Mouse (Mus musculus): ENCODE data around the gene Smg5. TPM values are rescaled to one million over a fixed set of nuclear protein-coding genes. Genes with fewer than 3 reads are reported as not detected.

The Smg5 gene
- polyA plus RNA-seq, 1 experiment from 2014 or later = 35.2 TPM

DNA sequence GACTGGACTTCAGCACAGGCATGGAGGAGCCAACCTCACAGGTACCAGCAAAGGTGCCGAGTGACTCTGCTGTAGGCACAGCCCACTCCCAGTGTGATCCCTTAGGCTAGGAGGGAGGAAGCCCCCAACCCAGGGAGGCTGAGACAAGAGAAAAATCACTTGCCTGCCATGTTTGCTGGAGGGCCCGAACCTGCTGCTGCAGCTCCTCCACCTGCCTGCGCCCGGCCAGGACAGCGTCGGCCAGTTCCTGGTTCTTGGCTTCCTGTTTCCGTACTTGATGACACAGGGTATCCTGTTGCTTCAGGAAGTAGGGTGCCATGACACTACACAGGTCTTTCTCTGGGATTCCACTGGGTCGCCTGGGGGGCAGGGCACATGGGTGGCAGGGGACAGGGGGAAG lies 59.7 kb downstream of the Smg5 start:
- Histone ChIP-seq H3K4me2 (no peak overlapping the region), H3K4me1 (ENCODE audit: control insufficient read depth, insufficient read depth, low read length) (no peaks in the 10 kb centered on the region), H3K4me3 (ENCODE audit: low read depth, low read length) (no peak overlapping the region), H3K36me3 (ENCODE audit: control insufficient read depth, insufficient read depth, low read length) (0 out of 2 replicates have a peak, but pooled peaks cover 3% of the 10 kb centered on the region), H3K27me3 (ENCODE audit: control insufficient read depth, insufficient read depth, low read length) (no peaks in the 10 kb centered on the region), H3K27ac (ENCODE audit: low read depth, low read length) (no peak overlapping the region), H3K9ac (ENCODE audit: low read depth, low read length) (no peak overlapping the region), H3K9me3 (replicated peaks; ENCODE audit: control insufficient read depth, low read length) (no peaks in the 10 kb centered on the region)
- no peak for ATAC-seq (replicated peaks; ENCODE audit: insufficient number of reproducible peaks, low FRiP score, low TSS enrichment)
- WGBS (ENCODE audit: insufficient replicate concordance) = 83% methylated on average over 8 of the region's 8 CpGs

DNA sequence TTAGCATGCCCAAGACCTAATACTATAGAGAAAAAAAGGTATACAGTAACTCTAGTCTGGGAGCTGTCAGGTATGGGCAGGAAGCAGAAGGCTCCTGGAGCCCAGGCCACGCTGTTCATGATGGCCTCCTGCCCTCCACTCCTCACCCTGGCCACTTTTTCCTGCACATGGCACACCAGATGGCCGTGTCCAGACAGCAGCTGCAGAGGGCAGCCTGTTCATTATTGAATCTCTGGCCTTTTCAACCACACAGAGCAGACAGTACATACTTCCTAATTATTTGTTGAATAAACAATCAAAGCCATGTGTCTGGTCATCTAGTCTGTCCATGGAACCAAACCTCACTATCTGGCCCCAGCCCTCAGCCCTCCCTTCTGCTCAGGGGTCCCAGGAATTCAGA lies 62.6 kb downstream of the Smg5 start:
- peaks cover 6% of the 10 kb centered on the region; the same call in 1 of the 2 replicates for H3K36me3 ChIP-seq (ENCODE audit: control insufficient read depth, insufficient read depth, low read length)
- no peaks in the 10 kb centered on the region for H3K27me3 ChIP-seq (ENCODE audit: control insufficient read depth, insufficient read depth, low read length)
- H3K9me3 ChIP-seq (replicated peaks; ENCODE audit: control insufficient read depth, low read length) = no peaks in the 10 kb centered on the region
- WGBS (ENCODE audit: insufficient replicate concordance) = 81% methylated on average over 2 of the region's 2 CpGs
- no peak overlapping the region for H3K4me3 ChIP-seq (ENCODE audit: low read depth, low read length)
- no peak overlapping the region for H3K4me2 ChIP-seq
- ATAC-seq (replicated peaks; ENCODE audit: insufficient number of reproducible peaks, low FRiP score, low TSS enrichment) = no peak
- no peak overlapping the region for H3K9ac ChIP-seq (ENCODE audit: low read depth, low read length)
- H3K4me1 ChIP-seq (ENCODE audit: control insufficient read depth, insufficient read depth, low read length) = no peaks in the 10 kb centered on the region
- H3K27ac ChIP-seq (ENCODE audit: low read depth, low read length) = no peak overlapping the region

DNA sequence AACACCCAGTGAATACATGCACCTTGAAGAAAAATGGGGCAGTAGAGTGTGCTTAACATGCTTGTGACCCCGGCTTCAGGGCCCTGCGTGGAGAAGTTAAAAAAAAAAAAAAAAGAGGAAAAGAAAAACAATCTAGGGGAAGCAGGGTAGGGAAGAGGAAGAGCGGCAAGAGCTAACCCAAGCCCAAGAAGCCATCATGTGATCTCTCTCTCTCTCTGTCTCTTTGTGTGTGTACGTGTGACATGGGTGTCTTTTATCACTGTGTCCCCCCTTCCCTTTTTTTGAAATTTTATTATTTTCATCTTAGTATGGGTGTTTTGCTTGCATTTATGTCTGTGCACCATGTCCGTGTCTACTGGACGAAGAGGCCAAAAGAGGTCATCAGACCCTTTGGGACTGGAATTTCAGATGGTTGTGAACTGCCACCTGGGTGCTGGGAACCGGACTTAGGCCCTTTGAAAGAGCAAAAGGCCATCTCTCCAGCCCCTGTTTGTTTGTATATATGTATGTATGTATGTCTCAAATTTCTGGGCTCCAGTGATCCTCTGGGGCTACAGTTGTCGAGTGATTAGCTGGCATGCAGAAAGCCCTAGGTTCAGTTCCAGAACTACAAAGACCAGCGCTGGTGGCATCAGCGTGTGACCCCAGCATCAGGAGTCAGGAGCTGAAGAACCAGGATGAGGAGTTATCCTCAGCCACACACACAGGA lies 67.6 kb downstream of the Smg5 start:
- no peak overlapping the region for H3K9ac ChIP-seq (ENCODE audit: low read depth, low read length)
- H3K4me2 ChIP-seq = no peak overlapping the region
- no peak for ATAC-seq (replicated peaks; ENCODE audit: insufficient number of reproducible peaks, low FRiP score, low TSS enrichment)
- H3K27me3 ChIP-seq (ENCODE audit: control insufficient read depth, insufficient read depth, low read length) = no peaks in the 10 kb centered on the region
- H3K9me3 ChIP-seq (replicated peaks; ENCODE audit: control insufficient read depth, low read length) = no peaks in the 10 kb centered on the region
- H3K4me3 ChIP-seq (ENCODE audit: low read depth, low read length) = no peak overlapping the region
- peaks cover 3% of the 10 kb centered on the region; the same call in 1 of the 2 replicates for H3K36me3 ChIP-seq (ENCODE audit: control insufficient read depth, insufficient read depth, low read length)
- H3K4me1 ChIP-seq (ENCODE audit: control insufficient read depth, insufficient read depth, low read length) = peaks cover 4% of the 10 kb centered on the region; the same call in 1 of the 2 replicates
- WGBS (ENCODE audit: insufficient replicate concordance) = 88% methylated on average over 10 of the region's 10 CpGs
- H3K27ac ChIP-seq (ENCODE audit: low read depth, low read length) = no peak overlapping the region

DNA sequence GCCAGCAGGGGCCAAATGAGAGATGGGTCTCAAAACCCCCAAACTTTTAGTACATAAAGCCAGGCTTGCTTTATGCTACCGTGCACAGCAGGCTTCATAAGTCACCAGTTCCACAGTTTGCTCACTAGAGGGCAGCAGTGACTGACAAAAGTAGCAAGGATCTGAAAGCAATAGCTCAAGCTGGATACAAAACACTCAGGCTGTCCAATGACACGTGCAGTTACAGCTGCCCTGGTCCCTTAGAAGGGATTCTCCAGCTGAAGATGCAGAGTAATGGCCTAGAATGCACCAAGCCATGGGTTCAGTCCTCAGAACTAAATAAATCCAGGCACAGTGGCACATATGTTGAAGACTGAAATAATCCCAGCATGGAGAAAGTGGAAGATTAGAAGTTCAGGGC lies 71.0 kb downstream of the Smg5 start:
- Histone ChIP-seq H3K9ac (ENCODE audit: low read depth, low read length) (no peak overlapping the region), H3K4me3 (ENCODE audit: low read depth, low read length) (no peak overlapping the region), H3K27ac (ENCODE audit: low read depth, low read length) (no peak overlapping the region), H3K4me2 (no peak overlapping the region), H3K27me3 (ENCODE audit: control insufficient read depth, insufficient read depth, low read length) (no peaks in the 10 kb centered on the region), H3K9me3 (replicated peaks; ENCODE audit: control insufficient read depth, low read length) (no peaks in the 10 kb centered on the region), H3K36me3 (ENCODE audit: control insufficient read depth, insufficient read depth, low read length) (peaks cover 3% of the 10 kb centered on the region; the same call in 1 of the 2 replicates), H3K4me1 (ENCODE audit: control insufficient read depth, insufficient read depth, low read length) (peaks cover 14% of the 10 kb centered on the region)
- WGBS (ENCODE audit: insufficient replicate concordance) = 7% methylated on average over 2 of the region's 2 CpGs
- no peak for ATAC-seq (replicated peaks; ENCODE audit: insufficient number of reproducible peaks, low FRiP score, low TSS enrichment)

DNA sequence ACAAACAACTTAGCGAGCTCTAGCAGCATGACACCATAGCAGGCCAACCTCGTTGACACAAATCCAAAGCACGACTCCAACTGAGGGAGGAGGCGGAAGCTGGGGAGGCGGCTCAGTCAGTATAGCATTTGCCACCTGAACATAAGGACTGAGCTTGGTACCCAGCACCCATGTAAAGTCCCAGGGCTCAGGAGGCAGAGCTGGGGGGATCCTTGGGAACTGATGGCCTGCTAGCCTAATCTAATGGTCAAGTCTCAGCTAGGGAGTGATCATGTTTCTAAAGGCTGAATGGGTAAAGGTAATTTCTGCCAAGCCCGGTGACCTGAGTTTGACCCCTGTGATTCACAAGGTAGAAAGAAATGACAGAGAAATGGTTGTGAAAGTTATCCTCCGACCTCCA lies 71.5 kb downstream of the Smg5 start:
- Histone ChIP-seq H3K9me3 (replicated peaks; ENCODE audit: control insufficient read depth, low read length) (no peaks in the 10 kb centered on the region), H3K36me3 (ENCODE audit: control insufficient read depth, insufficient read depth, low read length) (no peaks in the 10 kb centered on the region), H3K9ac (ENCODE audit: low read depth, low read length) (no peak overlapping the region), H3K27me3 (ENCODE audit: control insufficient read depth, insufficient read depth, low read length) (no peaks in the 10 kb centered on the region), H3K4me2 (no peak overlapping the region), H3K27ac (ENCODE audit: low read depth, low read length) (no peak overlapping the region), H3K4me1 (ENCODE audit: control insufficient read depth, insufficient read depth, low read length) (peaks cover 14% of the 10 kb centered on the region), H3K4me3 (ENCODE audit: low read depth, low read length) (no peak overlapping the region)
- no peak for ATAC-seq (replicated peaks; ENCODE audit: insufficient number of reproducible peaks, low FRiP score, low TSS enrichment)
- 52% methylated on average over 7 of the region's 7 CpGs for WGBS (ENCODE audit: insufficient replicate concordance)

DNA sequence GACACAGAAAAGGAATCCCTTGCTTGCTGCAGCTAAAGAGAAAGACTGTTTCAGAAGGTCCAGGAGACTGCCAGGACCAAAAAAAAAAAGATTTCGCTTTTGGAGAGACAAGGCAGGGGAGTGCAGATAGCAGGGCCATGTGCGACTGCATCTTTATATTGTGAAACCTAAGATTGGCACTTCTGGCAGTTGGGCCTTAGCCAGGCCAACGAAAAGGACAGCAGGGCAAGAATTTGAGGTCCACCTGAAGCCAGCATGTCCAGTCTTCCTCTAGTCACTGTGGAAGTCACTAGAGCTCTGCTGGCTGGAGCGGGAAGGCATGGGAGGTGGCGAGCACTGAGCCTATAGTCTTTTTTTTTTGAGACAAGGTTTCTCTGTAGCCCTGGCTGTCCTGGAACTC lies 72.9 kb downstream of the Smg5 start:
- 56% methylated on average over 5 of the region's 5 CpGs for WGBS (ENCODE audit: insufficient replicate concordance)
- peak overlapping the region; percentile 75 for H3K4me3 ChIP-seq (ENCODE audit: low read depth, low read length)
- H3K4me1 ChIP-seq (ENCODE audit: control insufficient read depth, insufficient read depth, low read length) = peaks cover 14% of the 10 kb centered on the region
- ATAC-seq (replicated peaks; ENCODE audit: insufficient number of reproducible peaks, low FRiP score, low TSS enrichment) = no peak
- H3K27ac ChIP-seq (ENCODE audit: low read depth, low read length) = no peak overlapping the region
- H3K9ac ChIP-seq (ENCODE audit: low read depth, low read length) = peak overlapping the region; percentile 88
- H3K36me3 ChIP-seq (ENCODE audit: control insufficient read depth, insufficient read depth, low read length) = no peaks in the 10 kb centered on the region
- peak overlapping the region; percentile 83 for H3K4me2 ChIP-seq
- no peaks in the 10 kb centered on the region for H3K27me3 ChIP-seq (ENCODE audit: control insufficient read depth, insufficient read depth, low read length)
- no peaks in the 10 kb centered on the region for H3K9me3 ChIP-seq (replicated peaks; ENCODE audit: control insufficient read depth, low read length)

DNA sequence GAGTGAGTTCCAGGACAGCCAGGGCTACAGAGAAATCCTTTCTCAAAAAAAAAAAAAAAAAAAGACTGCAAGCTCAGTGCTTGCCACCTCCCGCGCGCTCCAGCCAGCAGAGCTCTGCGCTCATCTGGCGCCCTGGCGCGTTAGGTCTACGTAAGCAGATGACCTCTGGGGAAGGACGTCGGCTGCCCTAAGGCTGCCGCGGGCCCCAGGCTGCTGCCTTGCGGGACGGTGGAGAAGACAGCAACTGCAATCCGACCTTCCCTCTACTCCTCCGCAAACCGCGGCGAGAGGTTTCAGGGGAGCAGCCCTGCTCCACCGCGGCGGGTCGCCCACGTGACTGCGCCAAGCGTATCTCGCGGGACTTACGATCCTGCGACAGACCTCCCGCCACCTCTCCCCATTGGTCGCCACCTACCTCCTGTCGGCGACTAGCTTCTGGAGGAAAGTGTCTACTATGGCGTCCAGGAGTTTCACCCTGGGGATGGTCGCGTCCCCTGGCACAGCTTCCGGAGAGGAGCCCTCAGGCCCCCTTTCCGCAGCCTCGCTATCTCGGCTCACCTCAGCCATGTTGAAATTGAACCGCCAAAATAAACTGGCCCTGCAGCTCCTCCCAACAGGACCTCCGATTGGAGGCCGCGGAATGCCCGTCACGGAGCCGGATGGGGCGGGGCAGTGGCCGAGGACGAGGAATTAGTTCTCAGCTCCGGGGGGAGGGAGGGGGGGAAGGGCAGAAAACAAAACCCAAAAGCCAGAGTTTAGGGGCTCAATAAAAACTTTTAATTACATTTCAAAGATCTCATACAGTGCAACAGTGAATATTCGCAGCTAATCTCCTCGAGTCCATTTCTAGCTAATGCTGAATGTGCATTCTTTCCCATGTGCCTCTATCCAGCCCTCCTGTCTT lies 73.9 kb downstream of the Smg5 start, which contains the start of gene Pmf1:
Gene Pmf1 (minus strand): TSS at position 591 of the 904 bp plus-strand sequence.
- WGBS (ENCODE audit: insufficient replicate concordance) = under 1% methylated on average over 54 of the region's 54 CpGs
- Histone ChIP-seq H3K27ac (ENCODE audit: low read depth, low read length) (peak within 1 kb of the TSS; percentile 98), H3K4me3 (ENCODE audit: low read depth, low read length) (peak within 1 kb of the TSS; percentile 75)

DNA sequence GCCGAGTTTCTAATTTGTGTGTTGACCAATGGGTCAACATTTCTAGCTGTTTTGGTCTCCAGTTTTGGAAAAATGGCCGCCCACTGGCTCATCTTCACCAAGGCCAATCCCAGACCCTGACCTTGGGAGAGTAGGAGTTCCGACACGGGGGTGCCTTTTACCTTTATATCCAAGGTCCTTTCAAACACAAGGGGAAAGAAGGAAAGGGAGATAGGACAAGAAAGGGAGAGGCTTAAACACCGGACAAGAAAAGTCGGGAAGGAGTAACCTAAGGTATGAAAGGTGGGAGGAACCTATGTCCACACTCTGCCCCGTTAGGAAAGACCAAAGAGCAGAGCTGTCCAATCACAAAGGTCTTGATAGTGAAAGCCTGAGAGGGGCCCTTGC lies 74.6 kb downstream of the Smg5 start:
- Histone ChIP-seq H3K36me3 (ENCODE audit: control insufficient read depth, insufficient read depth, low read length) (no peaks in the 10 kb centered on the region), H3K27me3 (ENCODE audit: control insufficient read depth, insufficient read depth, low read length) (no peaks in the 10 kb centered on the region), H3K4me1 (ENCODE audit: control insufficient read depth, insufficient read depth, low read length) (peaks cover 14% of the 10 kb centered on the region), H3K9ac (ENCODE audit: low read depth, low read length) (peak overlapping the region; percentile 88), H3K9me3 (replicated peaks; ENCODE audit: control insufficient read depth, low read length) (no peaks in the 10 kb centered on the region), H3K4me2 (peak overlapping the region; percentile 83), H3K27ac (ENCODE audit: low read depth, low read length) (peak overlapping the region; percentile 98), H3K4me3 (ENCODE audit: low read depth, low read length) (peak overlapping the region; percentile 75)
- 18% methylated on average over 7 of the region's 7 CpGs for WGBS (ENCODE audit: insufficient replicate concordance)
- no peak for ATAC-seq (replicated peaks; ENCODE audit: insufficient number of reproducible peaks, low FRiP score, low TSS enrichment)

More for the DNA sequence above, 73.9 kb downstream of the Smg5 start, which contains the start of gene Pmf1:
- no peaks in the 10 kb centered on the region for H3K36me3 ChIP-seq (ENCODE audit: control insufficient read depth, insufficient read depth, low read length)
- no peaks in the 10 kb centered on the region for H3K9me3 ChIP-seq (replicated peaks; ENCODE audit: control insufficient read depth, low read length)
- peaks cover 14% of the 10 kb centered on the region for H3K4me1 ChIP-seq (ENCODE audit: control insufficient read depth, insufficient read depth, low read length)
- H3K27me3 ChIP-seq (ENCODE audit: control insufficient read depth, insufficient read depth, low read length) = no peaks in the 10 kb centered on the region
- peak; percentile 90 for ATAC-seq (replicated peaks; ENCODE audit: insufficient number of reproducible peaks, low FRiP score, low TSS enrichment)
- H3K9ac ChIP-seq (ENCODE audit: low read depth, low read length) = peak within 1 kb of the TSS; percentile 88
- peak within 1 kb of the TSS; percentile 83 for H3K4me2 ChIP-seq
